Mouse (Mus musculus): ENCODE data around the gene Tnfrsf18. TPM values are rescaled to one million over a fixed set of nuclear protein-coding genes. Genes with fewer than 3 reads are reported as not detected.

Tnfrsf18 gene
- total RNA-seq, 2 experiments from 2014 or later = not detected

GRCm38 (mm10) chr4:156032856-156033255 lies 6.9 kb downstream of the Tnfrsf18 start:
- no peak for DNase-seq (ENCODE audit: low spot score in 2 of 2)

- DNase-seq (ENCODE audit: low spot score in 2 of 2) = peak in 1 of 2 experiments; percentile 25
Measured at GRCm38 (mm10) chr4:156033476-156034119, 7.6 kb downstream of the Tnfrsf18 start.

GRCm38 (mm10) chr4:156034301-156034700 lies 8.3 kb downstream of the Tnfrsf18 start:
- DNase-seq (ENCODE audit: low spot score in 2 of 2) = no peak

GRCm38 (mm10) chr4:156034901-156035300 lies 8.9 kb downstream of the Tnfrsf18 start:
- no peak for DNase-seq (ENCODE audit: low spot score in 2 of 2)

GRCm38 (mm10) chr4:156044754-156045153 lies 18.8 kb downstream of the Tnfrsf18 start:
- no peak for DNase-seq (ENCODE audit: low spot score in 2 of 2)

- no peak for DNase-seq (ENCODE audit: low spot score in 2 of 2)
Measured at GRCm38 (mm10) chr4:156049779-156050178, 23.8 kb downstream of the Tnfrsf18 start.

- no peak for DNase-seq (ENCODE audit: low spot score in 2 of 2)
Measured at GRCm38 (mm10) chr4:156050391-156050980, 24.5 kb downstream of the Tnfrsf18 start.

GRCm38 (mm10) chr4:156053113-156053512 lies 27.1 kb downstream of the Tnfrsf18 start:
- DNase-seq (ENCODE audit: low spot score in 2 of 2) = no peak

GRCm38 (mm10) chr4:156054130-156054529 lies 28.2 kb downstream of the Tnfrsf18 start:
- no peak for DNase-seq (ENCODE audit: low spot score in 2 of 2)

GRCm38 (mm10) chr4:156054606-156055005 lies 28.6 kb downstream of the Tnfrsf18 start:
- DNase-seq (ENCODE audit: low spot score in 2 of 2) = no peak

- no peak for DNase-seq (ENCODE audit: low spot score in 2 of 2)
Measured at GRCm38 (mm10) chr4:156055173-156055572, 29.2 kb downstream of the Tnfrsf18 start.

GRCm38 (mm10) chr4:156057702-156058101 lies 31.7 kb downstream of the Tnfrsf18 start:
- no peak for DNase-seq (ENCODE audit: low spot score in 2 of 2)

- DNase-seq (ENCODE audit: low spot score in 2 of 2) = no peak
Measured at GRCm38 (mm10) chr4:156058826-156059225, 32.9 kb downstream of the Tnfrsf18 start.

- no peak for DNase-seq (ENCODE audit: low spot score in 2 of 2)
Measured at GRCm38 (mm10) chr4:156059261-156059660, 33.3 kb downstream of the Tnfrsf18 start, which contains the start of gene Ttll10. TSS of gene Ttll10 (minus strand) at chr4:156059414.

GRCm38 (mm10) chr4:156059713-156060112 lies 33.7 kb downstream of the Tnfrsf18 start:
- DNase-seq (ENCODE audit: low spot score in 2 of 2) = no peak

GRCm38 (mm10) chr4:156063861-156064509 lies 38.0 kb downstream of the Tnfrsf18 start:
- DNase-seq (ENCODE audit: low spot score in 2 of 2) = no peak

GRCm38 (mm10) chr4:156064510-156064897 lies 38.5 kb downstream of the Tnfrsf18 start:
- DNase-seq (ENCODE audit: low spot score in 2 of 2) = no peak

GRCm38 (mm10) chr4:156065156-156065894 lies 39.4 kb downstream of the Tnfrsf18 start:
- DNase-seq (ENCODE audit: low spot score in 2 of 2) = no peak

GRCm38 (mm10) chr4:156067256-156067949 lies 41.4 kb downstream of the Tnfrsf18 start:
- no peak for DNase-seq (ENCODE audit: low spot score in 2 of 2)

- DNase-seq (ENCODE audit: low spot score in 2 of 2) = no peak
Measured at GRCm38 (mm10) chr4:156069701-156070100, 43.7 kb downstream of the Tnfrsf18 start.

GRCm38 (mm10) chr4:156070276-156070675 lies 44.3 kb downstream of the Tnfrsf18 start:
- DNase-seq (ENCODE audit: low spot score in 2 of 2) = no peak
